19 mouse cellular contexts compared by ENCODE assay signal in genomic region chr3:97239316-97239715, GRCm38 (mm10).
"Had no signal": no experiment of that assay in that cellular context is flagged by ENCODE, and none has a peak within 500 bp of the region (broad histone marks: within the 10 kb centered on the region; RNA-seq: fewer than 3 reads in every experiment).

No protein-coding gene starts in this region.

- H3K4me3 ChIP-seq: midbrain, embryonic 10.5 days; midbrain, embryonic 13.5 days; myocyte; neural tube, embryonic 13.5 days; neural tube, embryonic 15.5 days had no signal

- DNase-seq: lung, adult 18-20 months; lung, embryonic 14.5 days; lung, postnatal 10 days; lung, postnatal 4 days; retina, postnatal 1 day; right cerebral cortex, adult 18-20 months; right cerebral cortex, postnatal 25 days; right cerebral cortex, postnatal 4 days; spleen, adult 18-20 months; thymus, adult 18-20 months; thymus, postnatal 25 days; thymus, postnatal 4 days had no signal

- H3K27ac ChIP-seq: liver, embryonic 14.5 days; midbrain, embryonic 10.5 days; midbrain, embryonic 13.5 days; neural tube, embryonic 13.5 days; neural tube, embryonic 15.5 days had no signal

- H3K9me3 ChIP-seq: midbrain, embryonic 10.5 days; midbrain, embryonic 13.5 days; neural tube, embryonic 13.5 days; neural tube, embryonic 15.5 days had no signal

- H3K4me2 ChIP-seq: lung, embryonic 14.5 days; midbrain, embryonic 13.5 days; neural tube, embryonic 13.5 days; neural tube, embryonic 15.5 days had no signal

- H3K27me3 ChIP-seq: midbrain, embryonic 13.5 days; neural tube, embryonic 13.5 days; neural tube, embryonic 15.5 days had no signal

- H3K9ac ChIP-seq: liver, embryonic 14.5 days; lung, embryonic 14.5 days; midbrain, embryonic 13.5 days; neural tube, embryonic 13.5 days; neural tube, embryonic 15.5 days had no signal

- ATAC-seq: midbrain, embryonic 13.5 days; midbrain, embryonic 16.5 days had no signal

- H3K36me3 ChIP-seq: midbrain, embryonic 10.5 days; midbrain, embryonic 13.5 days; neural tube, embryonic 13.5 days; neural tube, embryonic 15.5 days had no signal
